Mouse (Mus musculus): ENCODE measurements around the gene Galnt14. TPM values are rescaled to one million over a fixed set of nuclear protein-coding genes. Genes with fewer than 3 reads are reported as not detected.

Gene Galnt14
- polyA plus RNA-seq, 1 experiment from 2014 or later = 0.30 TPM

GRCm38 (mm10) chr17:73671921-73672320 is 38.3 kb downstream of the Galnt14 start:
- Histone ChIP-seq H3K27me3 (ENCODE audit: control insufficient read depth, insufficient read depth, low read length) (no peaks in the 10 kb centered on the region), H3K4me2 (ENCODE audit: low read depth, low read length) (no peak overlapping the region), H3K4me1 (ENCODE audit: control insufficient read depth, insufficient read depth, low read length) (no peaks in the 10 kb centered on the region), H3K36me3 (ENCODE audit: control insufficient read depth, insufficient read depth, low read length) (no peaks in the 10 kb centered on the region), H3K27ac (ENCODE audit: low read length) (no peak overlapping the region), H3K4me3 (replicated peaks; ENCODE audit: low read length) (no peak overlapping the region), H3K9me3 (replicated peaks; ENCODE audit: control insufficient read depth, low read length) (no peaks in the 10 kb centered on the region), H3K9ac (ENCODE audit: low read length) (no peak overlapping the region)
- WGBS = 62% methylated on average over 5 of the region's 5 CpGs
- ATAC-seq (ENCODE audit: insufficient read depth, low FRiP score) = no peak

- Histone ChIP-seq H3K4me3 (replicated peaks; ENCODE audit: low read length) (no peak overlapping the region), H3K4me2 (ENCODE audit: low read depth, low read length) (no peak overlapping the region), H3K27me3 (ENCODE audit: control insufficient read depth, insufficient read depth, low read length) (no peaks in the 10 kb centered on the region), H3K9ac (ENCODE audit: low read length) (no peak overlapping the region), H3K36me3 (ENCODE audit: control insufficient read depth, insufficient read depth, low read length) (no peaks in the 10 kb centered on the region), H3K27ac (ENCODE audit: low read length) (no peak overlapping the region), H3K4me1 (ENCODE audit: control insufficient read depth, insufficient read depth, low read length) (no peaks in the 10 kb centered on the region), H3K9me3 (replicated peaks; ENCODE audit: control insufficient read depth, low read length) (no peaks in the 10 kb centered on the region)
- ATAC-seq (ENCODE audit: insufficient read depth, low FRiP score) = no peak
- 43% methylated on average over 2 of the region's 2 CpGs for WGBS
Measured at GRCm38 (mm10) chr17:73670048-73670447, 40.2 kb downstream of the Galnt14 start.

- H3K27me3 ChIP-seq (ENCODE audit: control insufficient read depth, insufficient read depth, low read length) = no peaks in the 10 kb centered on the region
- no peaks in the 10 kb centered on the region for H3K36me3 ChIP-seq (ENCODE audit: control insufficient read depth, insufficient read depth, low read length)
- WGBS = 83% methylated on average over 1 of the region's 1 CpGs
- H3K4me3 ChIP-seq (replicated peaks; ENCODE audit: low read length) = no peak overlapping the region
- H3K9me3 ChIP-seq (replicated peaks; ENCODE audit: control insufficient read depth, low read length) = no peaks in the 10 kb centered on the region
- H3K4me1 ChIP-seq (ENCODE audit: control insufficient read depth, insufficient read depth, low read length) = no peaks in the 10 kb centered on the region
- ATAC-seq (ENCODE audit: insufficient read depth, low FRiP score) = no peak
- no peak overlapping the region for H3K9ac ChIP-seq (ENCODE audit: low read length)
- no peak overlapping the region for H3K27ac ChIP-seq (ENCODE audit: low read length)
- no peak overlapping the region for H3K4me2 ChIP-seq (ENCODE audit: low read depth, low read length)
Measured at GRCm38 (mm10) chr17:73668996-73669395, 41.3 kb downstream of the Galnt14 start.

- no peak overlapping the region for H3K9ac ChIP-seq (ENCODE audit: low read length)
Measured at GRCm38 (mm10) chr17:73663237-73663636, 47.0 kb downstream of the Galnt14 start.

GRCm38 (mm10) chr17:73658731-73659445 is 51.4 kb downstream of the Galnt14 start:
- Histone ChIP-seq H3K36me3 (ENCODE audit: control insufficient read depth, insufficient read depth, low read length) (no peaks in the 10 kb centered on the region), H3K4me2 (ENCODE audit: low read depth, low read length) (no peak overlapping the region), H3K27ac (ENCODE audit: low read length) (no peak overlapping the region), H3K9ac (ENCODE audit: low read length) (no peak overlapping the region), H3K4me1 (ENCODE audit: control insufficient read depth, insufficient read depth, low read length) (no peaks in the 10 kb centered on the region), H3K27me3 (ENCODE audit: control insufficient read depth, insufficient read depth, low read length) (no peaks in the 10 kb centered on the region; the same call in 1 of the 2 replicates), H3K4me3 (replicated peaks; ENCODE audit: low read length) (no peak overlapping the region), H3K9me3 (replicated peaks; ENCODE audit: control insufficient read depth, low read length) (no peaks in the 10 kb centered on the region)
- ATAC-seq (ENCODE audit: insufficient read depth, low FRiP score) = no peak
- WGBS = 85% methylated on average over 6 of the region's 6 CpGs

More at GRCm38 (mm10) chr17:73663237-73663636, 47.0 kb downstream of the Galnt14 start:
- WGBS = 66% methylated on average over 3 of the region's 3 CpGs
- no peaks in the 10 kb centered on the region; the same call in 1 of the 2 replicates for H3K27me3 ChIP-seq (ENCODE audit: control insufficient read depth, insufficient read depth, low read length)
- H3K36me3 ChIP-seq (ENCODE audit: control insufficient read depth, insufficient read depth, low read length) = no peaks in the 10 kb centered on the region
- H3K4me2 ChIP-seq (ENCODE audit: low read depth, low read length) = no peak overlapping the region
- no peaks in the 10 kb centered on the region for H3K4me1 ChIP-seq (ENCODE audit: control insufficient read depth, insufficient read depth, low read length)
- H3K27ac ChIP-seq (ENCODE audit: low read length) = no peak overlapping the region
- H3K9me3 ChIP-seq (replicated peaks; ENCODE audit: control insufficient read depth, low read length) = no peaks in the 10 kb centered on the region
- no peak for ATAC-seq (ENCODE audit: insufficient read depth, low FRiP score)
- no peak overlapping the region for H3K4me3 ChIP-seq (replicated peaks; ENCODE audit: low read length)

- no peaks in the 10 kb centered on the region for H3K4me1 ChIP-seq (ENCODE audit: control insufficient read depth, insufficient read depth, low read length)
- H3K36me3 ChIP-seq (ENCODE audit: control insufficient read depth, insufficient read depth, low read length) = no peaks in the 10 kb centered on the region
- H3K4me3 ChIP-seq (replicated peaks; ENCODE audit: low read length) = no peak overlapping the region
- H3K9me3 ChIP-seq (replicated peaks; ENCODE audit: control insufficient read depth, low read length) = no peaks in the 10 kb centered on the region
- 70% methylated on average over 3 of the region's 3 CpGs for WGBS
- no peak overlapping the region for H3K4me2 ChIP-seq (ENCODE audit: low read depth, low read length)
- no peak overlapping the region for H3K27ac ChIP-seq (ENCODE audit: low read length)
- no peaks in the 10 kb centered on the region; the same call in 1 of the 2 replicates for H3K27me3 ChIP-seq (ENCODE audit: control insufficient read depth, insufficient read depth, low read length)
- H3K9ac ChIP-seq (ENCODE audit: low read length) = no peak overlapping the region
- ATAC-seq (ENCODE audit: insufficient read depth, low FRiP score) = no peak
Measured at GRCm38 (mm10) chr17:73656373-73656772, 53.9 kb downstream of the Galnt14 start.

- Histone ChIP-seq H3K9ac (ENCODE audit: low read length) (no peak overlapping the region), H3K9me3 (replicated peaks; ENCODE audit: control insufficient read depth, low read length) (no peaks in the 10 kb centered on the region), H3K27me3 (ENCODE audit: control insufficient read depth, insufficient read depth, low read length) (no peaks in the 10 kb centered on the region; the same call in 1 of the 2 replicates), H3K4me3 (replicated peaks; ENCODE audit: low read length) (no peak overlapping the region), H3K36me3 (ENCODE audit: control insufficient read depth, insufficient read depth, low read length) (no peaks in the 10 kb centered on the region), H3K27ac (ENCODE audit: low read length) (no peak overlapping the region), H3K4me2 (ENCODE audit: low read depth, low read length) (no peak overlapping the region), H3K4me1 (ENCODE audit: control insufficient read depth, insufficient read depth, low read length) (no peaks in the 10 kb centered on the region)
- 38% methylated on average over 5 of the region's 5 CpGs for WGBS
- no peak for ATAC-seq (ENCODE audit: insufficient read depth, low FRiP score)
Measured at GRCm38 (mm10) chr17:73654261-73654660, 56.0 kb downstream of the Galnt14 start.

- Histone ChIP-seq H3K9ac (ENCODE audit: low read length) (no peak overlapping the region), H3K27ac (ENCODE audit: low read length) (no peak overlapping the region), H3K9me3 (replicated peaks; ENCODE audit: control insufficient read depth, low read length) (no peaks in the 10 kb centered on the region), H3K36me3 (ENCODE audit: control insufficient read depth, insufficient read depth, low read length) (no peaks in the 10 kb centered on the region), H3K4me1 (ENCODE audit: control insufficient read depth, insufficient read depth, low read length) (no peaks in the 10 kb centered on the region), H3K27me3 (ENCODE audit: control insufficient read depth, insufficient read depth, low read length) (no peaks in the 10 kb centered on the region), H3K4me2 (ENCODE audit: low read depth, low read length) (no peak overlapping the region), H3K4me3 (replicated peaks; ENCODE audit: low read length) (no peak overlapping the region)
- WGBS = 49% methylated on average over 6 of the region's 6 CpGs
- no peak for ATAC-seq (ENCODE audit: insufficient read depth, low FRiP score)
Measured at GRCm38 (mm10) chr17:73649371-73649770, 60.9 kb downstream of the Galnt14 start.

GRCm38 (mm10) chr17:73641676-73642075 is 68.6 kb downstream of the Galnt14 start:
- H3K36me3 ChIP-seq (ENCODE audit: control insufficient read depth, insufficient read depth, low read length) = no peaks in the 10 kb centered on the region
- WGBS = 89% methylated on average over 7 of the region's 7 CpGs
- no peaks in the 10 kb centered on the region for H3K9me3 ChIP-seq (replicated peaks; ENCODE audit: control insufficient read depth, low read length)
- no peak overlapping the region for H3K4me3 ChIP-seq (replicated peaks; ENCODE audit: low read length)
- ATAC-seq (ENCODE audit: insufficient read depth, low FRiP score) = no peak
- no peak overlapping the region for H3K4me2 ChIP-seq (ENCODE audit: low read depth, low read length)
- H3K27me3 ChIP-seq (ENCODE audit: control insufficient read depth, insufficient read depth, low read length) = no peaks in the 10 kb centered on the region
- H3K9ac ChIP-seq (ENCODE audit: low read length) = no peak overlapping the region
- H3K27ac ChIP-seq (ENCODE audit: low read length) = no peak overlapping the region
- H3K4me1 ChIP-seq (ENCODE audit: control insufficient read depth, insufficient read depth, low read length) = no peaks in the 10 kb centered on the region

All from stomach, embryonic 16.5 days (tissue).